Mouse (Mus musculus) forebrain, embryonic 15.5 days (tissue): ENCODE data around the gene Afp. TPM values are rescaled to one million over a fixed set of nuclear protein-coding genes. Genes with fewer than 3 reads are reported as not detected.

Experiments
- ATAC-seq: fragments of 200-750 bp; cut with Nextera tagmentation; replicated peaks from 2 replicates; pipeline ENCODE4 v1.8.0; 2017; ENCODE audit warnings: mild to moderate bottlenecking, moderate TSS enrichment, moderate library complexity
- H3K27ac ChIP-seq: fragments of 300-500 bp; sonication (generic); replicated peaks from 2 replicates; pipeline ENCODE4 v1.5.1; 2015; ENCODE audit warnings: mild to moderate bottlenecking, inconsistent platforms
- H3K27me3 ChIP-seq: fragments of 300-500 bp; sonication (generic); 2 replicates; pipeline ENCODE4 v1.6.1; 2015; ENCODE audit warnings: inconsistent platforms
- H3K36me3 ChIP-seq: fragments of 300-500 bp; sonication (generic); 2 replicates; pipeline ENCODE4 v1.6.1; 2015; ENCODE audit warnings: mild to moderate bottlenecking, inconsistent platforms
- H3K4me1 ChIP-seq: fragments of 300-500 bp; sonication (generic); 2 replicates; pipeline ENCODE4 v1.6.1; 2015; ENCODE audit warnings: inconsistent platforms
- H3K4me2 ChIP-seq: fragments of 300-500 bp; sonication (generic); replicated peaks from 2 replicates; pipeline ENCODE4 v1.6.1; 2015; ENCODE audit warnings: mild to moderate bottlenecking, inconsistent platforms
- H3K4me3 ChIP-seq: fragments of 300-500 bp; sonication (generic); 2 replicates; pipeline ENCODE4 v1.5.1; 2015; ENCODE audit warnings: mild to moderate bottlenecking, inconsistent platforms
- H3K9ac ChIP-seq: fragments of 300-500 bp; sonication (generic); replicated peaks from 2 replicates; pipeline ENCODE4 v1.6.1; 2015; ENCODE audit warnings: mild to moderate bottlenecking, inconsistent platforms
- H3K9me3 ChIP-seq: fragments of 300-500 bp; sonication (generic); 2 replicates; pipeline ENCODE4 v1.6.1; 2016; ENCODE audit warnings: inconsistent platforms
- WGBS: fragments of 180-500 bp; shearing (Covaris S2); methylation state at CpG from one replicate; pipeline ENCODE4 v1.1.7; 2015; ENCODE audit warnings: mixed read lengths; 5-methylcytosine and 5-hydroxymethylcytosine counted together
- polyA plus RNA-seq: library from polyadenylated mRNA; unstranded; fragments of >200 nt; fragmentation: Nextera tagmentation; extraction: Ambion mirVana; gene quantifications from 2 replicates; pipeline ENCODE4 v1.2.1, GENCODE M21; 2015

Afp gene
- polyA plus RNA-seq, 1 experiment from 2014 or later, result not detected

DNA sequence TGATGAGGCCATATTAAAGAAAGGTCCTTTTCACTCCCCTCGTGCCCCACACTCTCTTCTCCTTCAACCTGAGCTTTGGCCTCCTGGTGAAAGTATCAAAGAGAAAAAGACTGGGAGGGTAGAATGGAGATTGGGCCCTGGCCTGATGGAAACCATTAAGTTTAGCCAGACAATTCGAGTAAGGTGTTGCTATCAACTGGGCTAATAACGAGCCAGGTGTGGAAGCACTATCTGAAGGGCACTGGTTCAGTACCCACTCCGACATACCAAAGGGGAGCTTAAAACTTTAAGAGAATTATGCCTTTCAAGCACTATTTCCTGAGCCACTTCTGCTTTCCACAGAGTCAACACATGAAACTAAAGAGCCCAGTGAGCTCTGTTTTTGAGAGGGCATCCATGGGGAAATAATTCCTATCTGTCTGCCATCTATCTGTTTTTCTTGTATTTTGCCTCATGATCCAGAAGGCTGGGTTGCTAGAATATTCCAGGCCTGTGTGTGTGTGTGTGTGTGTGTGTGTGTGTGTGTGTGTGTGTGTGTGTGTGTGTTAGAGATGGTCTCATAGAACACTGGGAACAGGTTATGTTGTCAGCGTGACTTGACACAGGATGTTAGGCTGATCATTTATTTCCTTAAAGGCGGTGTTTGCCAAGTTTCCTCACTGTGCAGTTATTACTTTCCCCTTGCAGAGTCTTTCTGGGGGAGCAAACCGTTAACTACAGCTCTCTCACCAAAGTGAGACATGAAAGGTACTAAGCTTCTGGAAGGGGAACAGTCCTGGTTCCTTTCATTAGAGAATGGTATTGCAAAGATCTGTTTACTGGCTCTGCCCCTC is 13.0 kb upstream of the Afp start:
- 79% methylated on average over 7 of the region's 7 CpGs for WGBS
- H3K4me3 ChIP-seq, result no peak overlapping the region
- H3K4me1 ChIP-seq, result no peaks in the 10 kb centered on the region
- ATAC-seq, result no peak
- H3K4me2 ChIP-seq, result no peak overlapping the region
- no peak overlapping the region for H3K27ac ChIP-seq
- no peaks in the 10 kb centered on the region for H3K36me3 ChIP-seq
- H3K27me3 ChIP-seq, result no peaks in the 10 kb centered on the region
- H3K9ac ChIP-seq, result no peak overlapping the region
- H3K9me3 ChIP-seq, result no peaks in the 10 kb centered on the region

DNA sequence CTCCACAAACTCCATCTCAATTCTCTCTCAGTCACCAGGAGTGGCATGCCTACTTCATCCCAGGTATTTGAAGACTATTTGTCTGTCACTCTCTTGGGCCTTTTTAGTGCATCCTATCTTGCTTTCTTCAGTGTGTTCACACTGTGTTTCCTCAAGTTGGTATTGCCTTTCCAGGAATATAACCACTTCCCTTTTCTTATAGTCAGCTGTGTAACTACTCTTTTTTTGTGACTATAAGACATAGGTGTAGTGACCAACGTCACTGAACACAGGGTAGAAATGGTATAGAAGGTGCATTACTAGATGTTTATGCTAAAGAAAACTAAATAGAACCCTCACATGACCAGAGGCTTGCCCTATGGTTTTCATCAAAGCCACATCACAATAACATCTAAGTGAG is 11.7 kb upstream of the Afp start:
- 82% methylated on average over 1 of the region's 1 CpGs for WGBS
- H3K4me2 ChIP-seq, result no peak overlapping the region

DNA sequence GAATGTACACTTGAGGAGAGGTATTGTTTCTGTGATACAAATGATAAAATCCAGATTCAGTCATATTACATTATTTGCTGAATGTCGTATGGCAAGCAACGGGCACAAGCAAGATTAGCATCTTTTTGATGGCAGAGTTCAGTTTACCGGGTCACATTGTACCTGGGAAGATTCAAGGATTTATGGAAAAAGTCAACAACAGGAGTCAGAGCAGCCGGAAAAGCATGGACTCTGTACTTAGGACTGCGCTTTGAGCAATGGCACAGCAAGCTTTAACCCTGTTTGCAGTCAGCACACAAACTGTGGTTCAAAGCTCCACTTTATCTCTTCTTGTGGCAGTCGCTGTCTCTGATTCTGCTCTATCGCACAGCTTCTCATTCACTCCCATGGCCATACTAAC is 4.9 kb upstream of the Afp start:
- WGBS, result 91% methylated on average over 7 of the region's 7 CpGs
- Histone ChIP-seq H3K27me3 (no peaks in the 10 kb centered on the region), H3K4me2 (no peak overlapping the region), H3K9ac (no peak overlapping the region), H3K4me3 (no peak overlapping the region), H3K4me1 (no peaks in the 10 kb centered on the region), H3K9me3 (no peaks in the 10 kb centered on the region), H3K27ac (no peak overlapping the region), H3K36me3 (no peaks in the 10 kb centered on the region)
- no peak for ATAC-seq

More for the DNA sequence above, 11.7 kb upstream of the Afp start:
- Histone ChIP-seq H3K4me1 (no peaks in the 10 kb centered on the region), H3K27ac (no peak overlapping the region), H3K4me3 (no peak overlapping the region), H3K27me3 (no peaks in the 10 kb centered on the region), H3K36me3 (no peaks in the 10 kb centered on the region), H3K9me3 (no peaks in the 10 kb centered on the region), H3K9ac (no peak overlapping the region)
- no peak for ATAC-seq

DNA sequence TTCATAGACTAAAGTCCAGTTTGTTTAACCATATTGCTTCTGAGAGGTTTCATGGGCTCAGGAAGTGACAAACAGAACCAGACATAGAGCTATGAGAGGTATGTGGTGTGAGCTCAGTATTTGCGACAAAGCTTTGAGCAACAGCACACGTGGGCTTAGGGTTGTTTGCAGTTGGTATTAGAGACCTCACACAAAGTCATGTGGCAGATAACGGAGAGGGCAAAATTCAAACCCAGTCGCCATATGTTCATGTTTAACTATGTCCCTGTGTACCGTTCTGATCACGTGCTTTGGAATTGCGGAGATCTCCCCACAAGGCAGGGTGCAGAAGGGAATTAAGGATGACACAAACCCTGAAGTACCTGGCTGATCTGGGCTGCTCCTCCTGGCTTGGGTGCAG is 2.2 kb upstream of the Afp start:
- no peaks in the 10 kb centered on the region for H3K9me3 ChIP-seq
- H3K36me3 ChIP-seq, result no peaks in the 10 kb centered on the region
- H3K9ac ChIP-seq, result no peak overlapping the region
- WGBS, result 93% methylated on average over 7 of the region's 7 CpGs
- H3K4me1 ChIP-seq, result no peaks in the 10 kb centered on the region
- H3K4me3 ChIP-seq, result no peak overlapping the region
- no peak for ATAC-seq
- H3K4me2 ChIP-seq, result no peak overlapping the region
- no peaks in the 10 kb centered on the region for H3K27me3 ChIP-seq
- H3K27ac ChIP-seq, result no peak overlapping the region

DNA sequence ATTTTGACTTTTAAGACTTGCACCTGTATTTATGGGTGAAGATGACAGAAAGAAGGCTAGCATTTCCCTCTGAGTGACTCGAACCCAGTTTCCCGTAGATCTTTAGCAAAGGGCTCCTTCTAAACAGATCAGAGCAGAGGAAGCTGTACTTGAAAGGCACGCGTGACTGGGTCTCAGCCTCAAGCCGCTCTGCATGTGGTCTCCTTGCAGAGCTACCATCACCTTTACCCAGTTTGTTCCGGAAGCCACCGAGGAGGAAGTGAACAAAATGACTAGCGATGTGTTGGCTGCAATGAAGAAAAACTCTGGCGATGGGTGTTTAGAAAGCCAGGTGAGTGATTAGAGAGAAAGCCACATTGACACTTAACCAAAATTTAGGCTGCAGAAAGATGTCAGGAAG is 1.9 kb downstream of the Afp start:
- 81% methylated on average over 9 of the region's 9 CpGs for WGBS
- H3K36me3 ChIP-seq, result no peaks in the 10 kb centered on the region
- no peaks in the 10 kb centered on the region for H3K27me3 ChIP-seq
- ATAC-seq, result no peak
- H3K4me2 ChIP-seq, result no peak overlapping the region
- H3K9me3 ChIP-seq, result no peaks in the 10 kb centered on the region
- H3K4me1 ChIP-seq, result no peaks in the 10 kb centered on the region
- no peak overlapping the region for H3K4me3 ChIP-seq
- no peak overlapping the region for H3K27ac ChIP-seq
- no peak overlapping the region for H3K9ac ChIP-seq

DNA sequence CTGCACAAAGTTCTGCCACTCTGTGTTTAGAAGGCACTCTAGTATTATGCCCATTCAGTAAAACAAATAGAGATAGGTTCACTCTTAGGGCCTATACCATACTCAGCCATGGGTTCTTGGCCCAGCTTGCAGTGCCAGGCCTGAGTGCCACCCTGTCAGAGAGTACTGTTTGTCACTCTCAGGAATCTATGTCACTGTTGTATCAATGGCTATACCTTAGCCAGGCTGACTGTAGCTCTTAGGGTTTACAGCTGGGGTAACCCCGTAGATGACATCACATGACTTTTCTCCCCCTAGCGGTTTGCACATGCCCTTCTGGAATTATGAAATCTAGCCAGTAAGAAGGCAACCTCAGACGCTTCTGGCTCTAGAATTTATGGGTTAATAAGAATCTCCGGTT is 3.8 kb downstream of the Afp start:
- 94% methylated on average over 4 of the region's 4 CpGs for WGBS
- Histone ChIP-seq H3K4me3 (no peak overlapping the region), H3K9me3 (no peaks in the 10 kb centered on the region), H3K36me3 (no peaks in the 10 kb centered on the region), H3K4me1 (no peaks in the 10 kb centered on the region), H3K4me2 (no peak overlapping the region), H3K27ac (no peak overlapping the region), H3K27me3 (no peaks in the 10 kb centered on the region), H3K9ac (no peak overlapping the region)
- no peak for ATAC-seq

DNA sequence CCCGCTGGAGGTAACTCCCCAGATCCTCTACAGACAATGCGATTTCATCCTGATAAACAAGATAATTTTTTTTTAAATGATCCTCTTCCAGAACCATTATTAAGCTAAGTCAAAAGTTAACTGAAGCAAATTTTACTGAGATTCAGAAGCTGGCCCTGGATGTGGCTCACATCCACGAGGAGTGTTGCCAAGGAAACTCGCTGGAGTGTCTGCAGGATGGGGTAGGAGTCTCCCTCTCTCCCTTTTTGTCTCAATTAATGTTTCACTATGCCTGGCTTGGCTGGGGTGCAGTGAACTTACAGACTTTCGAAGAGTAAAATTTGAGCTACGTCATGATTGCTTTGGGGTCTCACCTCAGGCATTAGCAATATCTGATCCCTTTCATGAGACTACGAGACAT is 9.0 kb downstream of the Afp start:
- Histone ChIP-seq H3K4me1 (no peaks in the 10 kb centered on the region), H3K27ac (no peak overlapping the region), H3K9me3 (no peaks in the 10 kb centered on the region), H3K27me3 (no peaks in the 10 kb centered on the region), H3K4me3 (no peak overlapping the region), H3K36me3 (no peaks in the 10 kb centered on the region), H3K4me2 (no peak overlapping the region), H3K9ac (no peak overlapping the region)
- 75% methylated on average over 7 of the region's 7 CpGs for WGBS
- ATAC-seq, result no peak

DNA sequence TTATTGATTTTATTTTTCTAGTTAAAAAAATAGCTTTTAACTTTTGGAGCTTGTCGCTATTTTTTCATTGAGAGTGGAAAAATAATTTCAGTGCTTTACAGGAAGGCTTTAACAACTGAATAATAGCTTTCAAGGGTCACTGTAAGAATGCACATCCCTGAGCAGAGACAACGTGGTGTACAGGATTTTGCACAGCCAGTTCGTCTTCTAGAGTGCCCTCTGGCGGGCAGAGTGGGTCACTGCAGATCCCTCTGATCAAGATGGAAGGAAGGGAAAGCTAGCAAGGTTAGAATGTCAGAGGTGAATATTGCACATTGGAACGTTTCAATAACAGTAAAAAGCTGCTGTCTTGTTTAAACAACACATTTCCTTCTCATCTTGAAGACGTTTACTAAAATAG is 10.2 kb downstream of the Afp start:
- Histone ChIP-seq H3K27ac (no peak overlapping the region), H3K9me3 (no peaks in the 10 kb centered on the region), H3K4me1 (no peaks in the 10 kb centered on the region), H3K4me3 (no peak overlapping the region), H3K9ac (no peak overlapping the region), H3K36me3 (no peaks in the 10 kb centered on the region), H3K27me3 (no peaks in the 10 kb centered on the region), H3K4me2 (no peak overlapping the region)
- 4% methylated on average over 6 of the region's 6 CpGs for WGBS
- ATAC-seq, result peak; percentile 51; the same call in 1 of the 2 replicates

DNA sequence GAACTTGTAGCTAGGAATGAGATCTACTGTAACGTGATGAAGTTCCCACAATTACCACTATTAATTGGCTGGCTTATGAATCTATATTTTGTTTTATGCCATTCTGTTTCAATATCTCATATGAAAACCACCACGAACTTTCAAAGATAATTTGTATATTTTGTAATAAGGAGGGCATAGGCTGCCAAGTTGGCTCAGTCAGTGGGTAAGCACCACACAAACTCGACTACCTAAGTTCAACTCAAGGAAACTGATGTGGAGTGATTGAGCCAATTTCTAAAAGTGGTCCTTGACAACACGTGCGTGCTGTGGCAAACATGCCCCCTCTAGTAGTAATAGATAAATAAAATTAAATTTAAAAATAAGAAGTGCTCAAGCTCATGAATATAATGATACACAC is 11.2 kb downstream of the Afp start:
- H3K27me3 ChIP-seq, result no peaks in the 10 kb centered on the region
- no peak for ATAC-seq
- no peak overlapping the region for H3K27ac ChIP-seq
- no peak overlapping the region for H3K4me3 ChIP-seq
- H3K9me3 ChIP-seq, result no peaks in the 10 kb centered on the region
- no peaks in the 10 kb centered on the region for H3K4me1 ChIP-seq
- H3K36me3 ChIP-seq, result no peaks in the 10 kb centered on the region
- H3K9ac ChIP-seq, result no peak overlapping the region
- H3K4me2 ChIP-seq, result no peak overlapping the region
- WGBS, result 86% methylated on average over 5 of the region's 5 CpGs

DNA sequence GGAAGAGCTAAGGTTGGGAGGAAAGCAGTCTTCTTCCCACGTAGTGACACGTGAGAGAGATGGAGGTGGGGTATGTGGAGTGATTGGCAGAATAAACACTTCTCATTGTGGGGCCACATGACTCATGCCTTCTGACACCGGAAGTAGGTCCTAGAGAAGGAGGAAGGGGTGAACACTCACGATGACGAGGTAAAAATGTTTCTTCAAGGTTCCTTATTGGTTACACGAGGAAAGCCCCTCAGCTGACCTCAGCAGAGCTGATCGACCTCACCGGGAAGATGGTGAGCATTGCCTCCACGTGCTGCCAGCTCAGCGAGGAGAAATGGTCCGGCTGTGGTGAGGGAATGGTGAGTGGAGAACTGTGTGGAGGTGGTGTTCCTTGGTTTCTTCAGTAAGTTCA is 14.2 kb downstream of the Afp start:
- H3K27ac ChIP-seq, result no peak overlapping the region
- H3K4me2 ChIP-seq, result no peak overlapping the region
- no peak overlapping the region for H3K4me3 ChIP-seq
- no peak for ATAC-seq
- no peaks in the 10 kb centered on the region for H3K4me1 ChIP-seq
- H3K9ac ChIP-seq, result no peak overlapping the region
- H3K27me3 ChIP-seq, result no peaks in the 10 kb centered on the region
- H3K9me3 ChIP-seq, result no peaks in the 10 kb centered on the region
- WGBS, result 86% methylated on average over 11 of the region's 11 CpGs
- no peaks in the 10 kb centered on the region for H3K36me3 ChIP-seq

DNA sequence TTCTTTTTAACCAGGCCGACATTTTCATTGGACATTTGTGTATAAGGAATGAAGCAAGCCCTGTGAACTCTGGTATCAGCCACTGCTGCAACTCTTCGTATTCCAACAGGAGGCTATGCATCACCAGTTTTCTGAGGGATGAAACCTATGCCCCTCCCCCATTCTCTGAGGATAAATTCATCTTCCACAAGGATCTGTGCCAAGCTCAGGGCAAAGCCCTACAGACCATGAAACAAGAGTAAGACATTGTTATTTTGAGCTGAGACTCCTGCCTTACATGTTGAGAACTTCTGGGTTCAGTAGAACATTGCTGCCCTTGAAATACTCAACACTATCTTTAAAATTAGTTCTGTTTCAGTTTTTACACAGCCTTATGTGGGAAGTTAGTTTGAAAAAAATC is 16.0 kb downstream of the Afp start:
- no peaks in the 10 kb centered on the region for H3K36me3 ChIP-seq
- no peak overlapping the region for H3K4me2 ChIP-seq
- no peaks in the 10 kb centered on the region for H3K4me1 ChIP-seq
- no peak overlapping the region for H3K4me3 ChIP-seq
- H3K27me3 ChIP-seq, result no peaks in the 10 kb centered on the region
- H3K9ac ChIP-seq, result no peak overlapping the region
- H3K27ac ChIP-seq, result no peak overlapping the region
- ATAC-seq, result no peak
- no peaks in the 10 kb centered on the region for H3K9me3 ChIP-seq
- 82% methylated on average over 2 of the region's 2 CpGs for WGBS

DNA sequence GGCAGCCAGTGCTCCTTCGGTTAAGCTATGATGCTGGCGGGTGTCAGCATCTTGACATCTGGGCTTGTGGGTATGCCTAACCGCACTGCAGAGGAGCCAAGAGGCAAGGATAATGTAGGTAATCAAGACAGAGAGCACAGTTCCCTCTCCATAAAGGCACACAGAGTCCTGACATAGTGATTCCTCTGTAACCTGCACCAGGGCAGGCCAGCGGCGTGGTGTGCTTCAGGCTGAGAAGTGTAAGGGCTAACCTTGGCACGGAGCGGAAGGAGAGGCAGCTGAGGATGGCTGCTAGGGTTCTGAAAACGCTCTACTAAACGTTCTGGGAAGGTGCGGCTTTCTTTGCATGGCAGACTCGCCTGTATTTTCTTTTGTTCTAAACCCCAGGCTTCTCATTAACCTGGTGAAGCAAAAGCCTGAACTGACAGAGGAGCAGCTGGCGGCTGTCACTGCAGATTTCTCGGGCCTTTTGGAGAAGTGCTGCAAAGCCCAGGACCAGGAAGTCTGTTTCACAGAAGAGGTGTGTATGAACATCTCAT is 16.9 kb downstream of the Afp start:
- Histone ChIP-seq H3K4me2 (no peak overlapping the region), H3K9ac (no peak overlapping the region), H3K4me1 (no peaks in the 10 kb centered on the region), H3K9me3 (no peaks in the 10 kb centered on the region), H3K27me3 (no peaks in the 10 kb centered on the region), H3K27ac (no peak overlapping the region), H3K4me3 (no peak overlapping the region), H3K36me3 (no peaks in the 10 kb centered on the region)
- 32% methylated on average over 13 of the region's 13 CpGs for WGBS
- ATAC-seq, result 0 out of 2 replicates have a peak, but pooled peaks have one; percentile 32
